Mouse (Mus musculus) Patski (cell line): ENCODE data around the gene Cped1. TPM values are rescaled to one million over a fixed set of nuclear protein-coding genes. Genes with fewer than 3 reads are reported as not detected.

Source experiments
- ATAC-seq: fragments of 100-300 bp; one replicate; pipeline ENCODE4 v1.8.0; 2021
- CTCF ChIA-PET: fragments of 350-600 bp; sonication (Branson Sonifier 250); formaldehyde crosslinking; loops from one replicate; lab custom pipeline; 2022; ENCODE audit warnings: inconsistent platforms; lab: Charles Lee
- POLR2A ChIA-PET: fragments of 350-600 bp; sonication (Branson Sonifier 250); formaldehyde crosslinking; loops from one replicate; lab custom pipeline; 2022; ENCODE audit warnings: antibody characterized with exemption, inconsistent platforms; lab: Charles Lee
- DNase-seq: peaks from one replicate; pipeline ENCODE4 v3.0.0-alpha.2; 2011; ENCODE audit warnings: low read depth, low spot score
- H3K27me3 ChIP-seq: fragments of 371-371 bp; one replicate; pipeline ENCODE4 v1.5.1; 2021
- CTCF ChIP-seq: fragments of 100-300 bp; IDR thresholded peaks from one replicate; pipeline ENCODE4 v1.5.1; 2021
- in situ Hi-C: fragments of 300-500 bp; cut with MboI; formaldehyde crosslinking; loops from 3 replicates; pipeline ENCODE4 v1.11.1; 2018; ENCODE audit warnings: low pct_unique_long_range_greater_than_20kb, mixed read lengths
- polyA plus RNA-seq: library from polyadenylated mRNA; unstranded; gene quantifications from one replicate; pipeline ENCODE4 v1.2.3, GENCODE M21; 2021

The Cped1 gene
- polyA plus RNA-seq, 1 experiment from 2014 or later, result 0.41 TPM

DNA sequence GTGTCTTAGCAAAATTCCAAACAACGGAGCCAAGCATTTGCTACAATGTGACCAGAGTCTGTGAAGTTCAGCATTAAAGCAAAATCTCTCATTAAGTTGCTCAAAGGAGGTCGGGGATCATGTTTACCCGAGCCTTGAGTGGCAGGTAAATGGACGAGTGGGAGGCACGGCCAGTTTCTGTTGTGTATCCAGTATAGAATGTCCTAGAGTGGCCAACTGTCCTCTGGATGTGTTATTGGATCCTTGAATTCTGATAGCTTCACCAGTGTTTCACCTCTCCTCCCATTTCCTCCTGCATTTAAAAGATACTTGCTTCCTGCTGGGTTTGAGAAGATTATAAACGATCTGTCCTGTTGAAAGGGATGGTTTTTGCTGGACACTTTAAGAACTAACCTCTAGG lies 14.4 kb downstream of the Cped1 start:
- no peak for ATAC-seq
- in situ Hi-C loops, result no loop called here
- TF ChIP-seq CTCF, result no peak
- no peak for DNase-seq
- CTCF ChIA-PET, result interaction anchor here (1.1 kb wide), 1 partner anchor 15 kb away, joined by 3 read pairs; no protein-coding TSS in a partner anchor
- POLR2A ChIA-PET, result no interaction called here
- peaks cover 29% of the 10 kb centered on the region for H3K27me3 ChIP-seq

- no peak for DNase-seq
- POLR2A ChIA-PET, result no interaction called here
- ATAC-seq, result no peak
- CTCF ChIA-PET, result interaction anchor here (1.2 kb wide), 1 partner anchor 16 kb away, joined by 3 read pairs; the partner anchor contains the start of gene Cped1
- H3K27me3 ChIP-seq, result peaks cover 29% of the 10 kb centered on the region
- in situ Hi-C loops, result no loop called here
- TF ChIP-seq CTCF, result no peak
These were observed 15.2 kb downstream of the Cped1 start for GRCm38 (mm10) chr6:22000881-22001280.

DNA sequence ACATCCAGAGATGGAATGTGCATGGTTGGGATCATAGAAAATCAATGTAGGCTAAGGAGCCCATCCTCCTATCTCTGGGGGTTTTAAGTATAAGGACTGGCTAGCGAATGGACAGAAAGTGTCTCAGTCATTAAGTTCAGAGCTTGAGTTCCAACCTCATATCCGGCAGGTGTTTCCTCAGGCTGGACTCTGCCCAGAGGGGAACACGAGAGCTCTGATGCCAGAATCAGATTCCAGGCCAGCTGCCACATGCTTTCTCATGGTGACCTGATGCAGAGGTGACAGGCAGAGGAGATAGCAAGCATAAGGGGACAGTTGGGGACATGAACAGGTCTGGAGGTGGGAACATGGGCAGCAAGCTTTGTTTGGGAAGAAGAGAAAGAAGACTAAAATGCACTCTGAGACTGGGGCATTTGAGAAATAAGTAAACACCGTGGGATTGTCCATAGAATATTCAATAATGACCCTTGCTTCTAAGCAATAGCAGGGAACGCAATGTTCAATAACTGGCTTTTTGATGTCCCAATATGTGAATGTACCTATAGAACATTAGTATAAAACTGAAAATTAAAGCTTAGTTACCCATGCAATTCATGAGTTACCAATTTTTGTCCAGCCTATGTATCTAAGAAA lies 15.7 kb downstream of the Cped1 start:
- in situ Hi-C loops, result no loop called here
- no peak for TF ChIP-seq CTCF
- POLR2A ChIA-PET, result no interaction called here
- DNase-seq (no peak), ATAC-seq (no peak)
- CTCF ChIA-PET, result interaction anchor here (1.2 kb wide), 1 partner anchor 16 kb away, joined by 3 read pairs; the partner anchor contains the start of gene Cped1
- peaks cover 29% of the 10 kb centered on the region for H3K27me3 ChIP-seq

- POLR2A ChIA-PET, result no interaction called here
- CTCF ChIA-PET, result interaction anchor here (0.8 kb wide), 1 partner anchor 17 kb away, joined by 4 read pairs; no protein-coding TSS in a partner anchor
- no peak for TF ChIP-seq CTCF
- DNase-seq, result no peak
- in situ Hi-C loops, result no loop called here
- no peak for ATAC-seq
- peaks cover 24% of the 10 kb centered on the region for H3K27me3 ChIP-seq
These were observed 16.9 kb downstream of the Cped1 start for GRCm38 (mm10) chr6:22002521-22003199.

DNA sequence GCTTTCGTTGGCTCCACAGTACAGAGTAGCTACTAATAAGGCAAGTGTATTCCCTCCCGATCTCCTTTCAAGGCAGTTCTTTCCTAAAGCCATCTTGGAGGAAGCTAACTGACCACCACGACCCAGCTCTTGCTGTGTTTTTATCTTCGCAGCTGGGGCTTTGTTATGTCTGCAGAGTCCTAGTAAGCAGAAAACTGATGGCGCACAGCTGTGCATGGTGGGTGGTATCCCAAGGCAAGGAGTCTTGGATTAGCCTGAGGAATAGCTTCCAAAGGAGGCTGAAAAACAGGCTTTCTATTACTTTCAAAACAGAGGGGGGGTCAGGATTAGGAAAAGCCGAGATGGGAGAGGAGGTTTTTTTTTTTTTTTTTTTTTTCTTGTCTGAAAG lies 17.5 kb downstream of the Cped1 start:
- H3K27me3 ChIP-seq, result peaks cover 24% of the 10 kb centered on the region
- TF ChIP-seq CTCF, result no peak
- ATAC-seq (no peak), DNase-seq (no peak)
- in situ Hi-C loops, result no loop called here
- CTCF ChIA-PET, result interaction anchor here (0.8 to 1.2 kb wide), 2 partner anchors 16 to 22 kb away, joined by 4 read pairs; no protein-coding TSS in a partner anchor
- POLR2A ChIA-PET, result no interaction called here

GRCm38 (mm10) chr6:22003959-22004543 lies 18.3 kb downstream of the Cped1 start:
- in situ Hi-C loops, result no loop called here
- CTCF ChIA-PET, result interaction anchor here (1.2 kb wide), 1 partner anchor 23 kb away, joined by 4 read pairs; no protein-coding TSS in a partner anchor
- peaks cover 24% of the 10 kb centered on the region for H3K27me3 ChIP-seq
- no peak for TF ChIP-seq CTCF
- no peak for ATAC-seq
- POLR2A ChIA-PET, result no interaction called here
- no peak for DNase-seq

DNA sequence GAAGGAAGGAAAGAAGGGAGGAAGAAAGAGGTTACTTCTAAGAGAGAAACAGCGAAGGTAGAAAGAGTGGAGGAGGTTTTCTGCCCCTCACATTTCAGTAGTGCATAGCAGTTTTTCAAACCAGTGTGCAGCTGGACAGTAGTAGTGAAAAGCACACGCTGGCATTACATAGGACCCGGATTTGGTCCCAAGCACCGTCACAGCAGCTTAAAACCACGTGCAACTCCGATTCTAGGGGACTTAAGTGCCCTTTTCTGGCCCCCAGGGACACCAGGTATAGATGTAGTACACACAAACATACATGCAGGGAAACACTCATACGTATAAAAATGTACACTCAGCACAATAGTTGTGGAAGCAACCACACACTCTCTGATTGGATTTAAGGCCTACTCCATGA lies 22.6 kb downstream of the Cped1 start:
- in situ Hi-C loops, result no loop called here
- ChIA-PET POLR2A (no interaction called here), CTCF (no interaction called here)
- TF ChIP-seq CTCF, result no peak
- ATAC-seq, result no peak
- no peak for DNase-seq
- peaks cover 8% of the 10 kb centered on the region for H3K27me3 ChIP-seq

- in situ Hi-C loops, result no loop called here
- POLR2A ChIA-PET, result no interaction called here
These were observed 24.5 kb downstream of the Cped1 start for GRCm38 (mm10) chr6:22010258-22010657.

DNA sequence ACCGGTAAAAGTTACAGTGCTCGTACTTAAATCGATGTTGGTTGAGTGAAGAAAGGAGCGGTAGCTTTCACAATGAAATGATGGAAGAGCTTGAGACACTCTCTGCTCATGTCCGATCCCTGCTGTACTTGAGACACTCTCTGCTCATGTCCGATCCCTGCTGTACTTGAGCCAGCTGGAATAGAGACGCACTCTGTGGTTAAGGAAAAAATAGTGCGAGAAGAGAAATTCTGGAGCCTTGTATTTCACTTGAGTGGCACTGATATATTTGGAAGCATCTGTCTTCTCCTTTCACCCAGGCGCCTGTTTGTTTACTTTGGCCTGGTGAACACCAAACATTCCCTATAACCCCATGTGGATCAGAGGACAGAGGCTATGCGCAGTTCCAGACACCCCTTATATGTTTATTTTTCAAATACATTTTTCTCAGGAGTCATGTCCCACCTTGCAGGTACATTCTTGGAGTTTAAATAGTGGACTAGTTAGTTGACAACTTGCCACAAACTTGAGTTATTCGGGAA lies 25.1 kb downstream of the Cped1 start:
- DNase-seq (no peak), ATAC-seq (no peak)
- no peak for TF ChIP-seq CTCF
- POLR2A ChIA-PET, result no interaction called here
- CTCF ChIA-PET, result no interaction called here
- H3K27me3 ChIP-seq, result peaks cover 8% of the 10 kb centered on the region
- in situ Hi-C loops, result no loop called here

More at GRCm38 (mm10) chr6:22010258-22010657, 24.5 kb downstream of the Cped1 start:
- TF ChIP-seq CTCF, result no peak
- H3K27me3 ChIP-seq, result peaks cover 8% of the 10 kb centered on the region
- ATAC-seq (no peak), DNase-seq (no peak)
- CTCF ChIA-PET, result no interaction called here

- no peak for DNase-seq
- ChIA-PET POLR2A (no interaction called here), CTCF (no interaction called here)
- no peak for ATAC-seq
- TF ChIP-seq CTCF, result no peak
- in situ Hi-C loops, result no loop called here
- peaks cover 8% of the 10 kb centered on the region for H3K27me3 ChIP-seq
These were observed 25.8 kb downstream of the Cped1 start for GRCm38 (mm10) chr6:22011546-22011945.
